Mouse (Mus musculus): Measurements from ENCODE around the gene Olfr860. TPM values are rescaled to one million over a fixed set of nuclear protein-coding genes. Genes with fewer than 3 reads are reported as not detected.
"Not testable (repeated sequence)": the region's sequence is repeated elsewhere in the genome, so short reads cannot be mapped to it uniquely, and the experiment has no call there.

The Olfr860 gene
- total RNA-seq (2021): not detected
- long read RNA-seq, experiment 1: 0 reads
- long read RNA-seq, experiment 2: 0 reads

- no peak for DNase-seq (ENCODE audit: low spot score in 2 of 2)
Observed at GRCm38 (mm10) chr9:19849647-19850046, at the start of gene Olfr860. Gene Olfr860, minus strand, starts transcription at chr9:19849747.

GRCm38 (mm10) chr9:19887904-19888303 is 38.4 kb upstream of the Olfr860 start, which contains the start of gene Olfr862:
Gene Olfr862, minus strand, starts transcription at chr9:19888004.
- DNase-seq (ENCODE audit: low spot score in 2 of 2): no peak

- not testable (repeated sequence) for DNase-seq (ENCODE audit: low spot score in 2 of 2)
Observed at GRCm38 (mm10) chr9:19804606-19805005, 44.9 kb downstream of the Olfr860 start, which contains the start of gene Olfr859. Gene Olfr859, plus strand, starts transcription at chr9:19804906.

- DNase-seq (ENCODE audit: low spot score in 2 of 2): no peak
Observed at GRCm38 (mm10) chr9:19803000-19803399, 46.5 kb downstream of the Olfr860 start.

Other genes with a start within 250 kb of the Olfr860 start
- 10 to 100 TPM; 21.2 to 21.7 TPM for gene Zfp317, start 227.6 kb downstream of the Olfr860 start, total RNA-seq (2021)
- not detected for gene Olfr857, start 140.3 kb downstream of the Olfr860 start, total RNA-seq (2021)
- gene Olfr58, start 69.5 kb downstream of the Olfr860 start, total RNA-seq (2021): not detected
- gene Olfr859, start 44.8 kb downstream of the Olfr860 start, total RNA-seq (2021): not detected
- gene Olfr862, start 38.3 kb upstream of the Olfr860 start, total RNA-seq (2021): not detected
- not detected for gene Olfr77, start 67.1 kb upstream of the Olfr860 start, total RNA-seq (2021)
- gene Olfr866, start 178.3 kb upstream of the Olfr860 start, total RNA-seq (2021): not detected
- not detected for gene Olfr867, start 207.8 kb upstream of the Olfr860 start, total RNA-seq (2021)
- not detected for gene Olfr868, start 248.9 kb upstream of the Olfr860 start, total RNA-seq (2021)